Mouse (Mus musculus) forebrain, embryonic 15.5 days (tissue): Measurements from ENCODE around the gene Hoxc11. TPM values are rescaled to one million over a fixed set of nuclear protein-coding genes. Genes with fewer than 3 reads are reported as not detected.

Experiments
- ATAC-seq: fragments of 200-750 bp; cut with Nextera tagmentation; replicated peaks from 2 replicates; pipeline ENCODE4 v1.8.0; 2017; ENCODE audit warnings: mild to moderate bottlenecking, moderate TSS enrichment, moderate library complexity
- H3K27ac ChIP-seq: fragments of 300-500 bp; sonication (generic); replicated peaks from 2 replicates; pipeline ENCODE4 v1.5.1; 2015; ENCODE audit warnings: mild to moderate bottlenecking, inconsistent platforms
- H3K27me3 ChIP-seq: fragments of 300-500 bp; sonication (generic); 2 replicates; pipeline ENCODE4 v1.6.1; 2015; ENCODE audit warnings: inconsistent platforms
- H3K36me3 ChIP-seq: fragments of 300-500 bp; sonication (generic); 2 replicates; pipeline ENCODE4 v1.6.1; 2015; ENCODE audit warnings: mild to moderate bottlenecking, inconsistent platforms
- H3K4me1 ChIP-seq: fragments of 300-500 bp; sonication (generic); 2 replicates; pipeline ENCODE4 v1.6.1; 2015; ENCODE audit warnings: inconsistent platforms
- H3K4me2 ChIP-seq: fragments of 300-500 bp; sonication (generic); replicated peaks from 2 replicates; pipeline ENCODE4 v1.6.1; 2015; ENCODE audit warnings: mild to moderate bottlenecking, inconsistent platforms
- H3K4me3 ChIP-seq: fragments of 300-500 bp; sonication (generic); 2 replicates; pipeline ENCODE4 v1.5.1; 2015; ENCODE audit warnings: mild to moderate bottlenecking, inconsistent platforms
- H3K9ac ChIP-seq: fragments of 300-500 bp; sonication (generic); replicated peaks from 2 replicates; pipeline ENCODE4 v1.6.1; 2015; ENCODE audit warnings: mild to moderate bottlenecking, inconsistent platforms
- H3K9me3 ChIP-seq: fragments of 300-500 bp; sonication (generic); 2 replicates; pipeline ENCODE4 v1.6.1; 2016; ENCODE audit warnings: inconsistent platforms
- WGBS: fragments of 180-500 bp; shearing (Covaris S2); methylation state at CpG from one replicate; pipeline ENCODE4 v1.1.7; 2015; ENCODE audit warnings: mixed read lengths; 5-methylcytosine and 5-hydroxymethylcytosine counted together
- microRNA-seq: library from miRNA; unstranded; fragments of <30 nt; microRNA quantifications from one replicate; pipeline ENCODE4, GENCODE M21; 2016
- polyA plus RNA-seq: library from polyadenylated mRNA; unstranded; fragments of >200 nt; fragmentation: Nextera tagmentation; extraction: Ambion mirVana; gene quantifications from 2 replicates; pipeline ENCODE4 v1.2.1, GENCODE M21; 2015

The Hoxc11 gene
- polyA plus RNA-seq, 1 experiment from 2014 or later: not detected

DNA sequence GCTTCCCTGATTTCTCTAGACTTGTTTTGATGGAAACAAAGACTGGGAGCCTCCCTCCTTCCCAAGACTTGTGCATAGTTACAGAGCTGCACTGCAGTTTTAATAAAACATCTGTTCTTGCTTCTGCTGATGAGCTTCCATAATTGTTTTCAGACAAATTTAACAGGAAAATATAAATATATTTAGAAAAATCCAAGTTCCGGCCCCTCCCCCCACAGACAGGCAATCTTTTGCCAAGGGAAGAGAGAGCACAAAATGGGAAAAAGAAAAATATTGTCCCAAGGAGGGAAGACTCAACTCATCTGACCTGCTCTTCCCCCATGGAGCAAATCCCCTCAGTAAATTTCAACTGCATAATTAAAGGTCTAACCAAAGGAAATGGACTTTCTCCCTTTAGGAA lies 52.1 kb downstream of the Hoxc11 start:
- H3K36me3 ChIP-seq: no peaks in the 10 kb centered on the region
- H3K4me2 ChIP-seq: no peak overlapping the region
- H3K4me3 ChIP-seq: no peak overlapping the region
- WGBS: 14% methylated on average over 1 of the region's 1 CpGs
- no peak overlapping the region for H3K9ac ChIP-seq
- ATAC-seq: no peak
- H3K9me3 ChIP-seq: no peaks in the 10 kb centered on the region
- H3K27me3 ChIP-seq: peaks cover 100% of the 10 kb centered on the region
- no peaks in the 10 kb centered on the region for H3K4me1 ChIP-seq
- no peak overlapping the region for H3K27ac ChIP-seq

Small RNAs within 50 kb of the gene (microRNA-seq; reads per million reads assigned to microRNA genes)
- 0.88 reads per million for gene Mir196a-2

Other genes starting within 250 kb of the Hoxc11 start
- gene Calcoco1, start 232.2 kb upstream of the Hoxc11 start, polyA plus RNA-seq: 72.1 and 74.5 TPM in 2 replicates
- not detected in 2 replicates for gene Hoxc13, start 33.3 kb upstream of the Hoxc11 start, polyA plus RNA-seq
- not detected in 2 replicates for gene Hoxc12, start 17.7 kb upstream of the Hoxc11 start, polyA plus RNA-seq
- not detected in 2 replicates for gene Hoxc10, start 12.4 kb downstream of the Hoxc11 start, polyA plus RNA-seq
- gene Hoxc5, start 13.0 kb downstream of the Hoxc11 start, polyA plus RNA-seq: not detected in 2 replicates
- not detected in 2 replicates for gene Hoxc9, start 22.0 kb downstream of the Hoxc11 start, polyA plus RNA-seq
- not detected in 2 replicates for gene Hoxc8, start 36.2 kb downstream of the Hoxc11 start, polyA plus RNA-seq
- not detected in 2 replicates for gene Hoxc6, start 43.8 kb downstream of the Hoxc11 start, polyA plus RNA-seq
- not detected in 2 replicates for gene Hoxc4, start 64.5 kb downstream of the Hoxc11 start, polyA plus RNA-seq
- 24.7 and 26.8 TPM in 2 replicates for gene Smug1, start 212.7 kb downstream of the Hoxc11 start, polyA plus RNA-seq